Mouse (Mus musculus) liver, adult 2 months (tissue): Measurements from ENCODE around the gene Olfr331. TPM values are rescaled to one million over a fixed set of nuclear protein-coding genes. Genes with fewer than 3 reads are reported as not detected.

ENCODE experiments used
- DNase-seq: peaks from one replicate; pipeline ENCODE4 v3.0.0-alpha.2; 2011; ENCODE audit warnings: low read depth, low spot score; ENCODE audit errors: extremely low read depth
- H3K27ac ChIP-seq: fragments of 200-500 bp; replicated peaks from 2 replicates; pipeline ENCODE4 v1.5.1; 2012; ENCODE audit warnings: low read depth, mild to moderate bottlenecking, control low read depth, inconsistent platforms, low read length; ENCODE audit not compliant: insufficient read depth
- H3K27me3 ChIP-seq: fragments of 200-500 bp; 2 replicates; pipeline ENCODE4 v1.6.1; 2012; ENCODE audit warnings: mild to moderate bottlenecking, moderate library complexity, low read length, inconsistent platforms; ENCODE audit not compliant: control insufficient read depth, insufficient read depth
- H3K36me3 ChIP-seq: fragments of 200-500 bp; 2 replicates; pipeline ENCODE4 v1.6.1; 2012; ENCODE audit warnings: low read length, inconsistent platforms; ENCODE audit not compliant: control insufficient read depth, insufficient read depth
- H3K4me1 ChIP-seq: fragments of 200-500 bp; 2 replicates; pipeline ENCODE4 v1.6.1; 2011; ENCODE audit warnings: low read length; ENCODE audit not compliant: control insufficient read depth, insufficient read depth
- H3K4me3 ChIP-seq: fragments of 200-500 bp; 2 replicates; pipeline ENCODE4 v1.5.1; 2011; ENCODE audit warnings: low read depth, mild to moderate bottlenecking, control low read depth, low read length, moderate library complexity; ENCODE audit not compliant: insufficient read depth
- H3K79me2 ChIP-seq: fragments of 200-500 bp; 2 replicates; pipeline ENCODE4 v1.6.1; 2012; ENCODE audit warnings: inconsistent platforms, mild to moderate bottlenecking, low read length, moderate library complexity; ENCODE audit not compliant: control insufficient read depth, insufficient read depth
- H3K9ac ChIP-seq: fragments of 200-500 bp; 2 replicates; pipeline ENCODE4 v1.6.1; 2012; ENCODE audit warnings: low read depth, mild to moderate bottlenecking, control low read depth, inconsistent platforms, low read length
- CTCF ChIP-seq: fragments of 200-500 bp; IDR thresholded peaks from 2 replicates; pipeline ENCODE4 v1.5.1; 2011; ENCODE audit warnings: low read depth, low read length, control low read depth
- POLR2A ChIP-seq: fragments of 200-500 bp; IDR thresholded peaks from 2 replicates; pipeline ENCODE4 v1.6.1; 2011; ENCODE audit warnings: low read length, control low read depth; ENCODE audit not compliant: insufficient read depth; ENCODE audit errors: extremely low read depth
- WGBS: fragments of 180-500 bp; shearing (Covaris S2); methylation state at CpG from one replicate; pipeline ENCODE4 v1.1.7; 2018; 5-methylcytosine and 5-hydroxymethylcytosine counted together
- polyA plus RNA-seq: library from polyadenylated mRNA; depleted of rRNA; stranded (reverse); fragments of >200 nt; gene quantifications from 2 replicates; pipeline ENCODE4 v1.2.3, GENCODE M21; 2012; rRNA removed
- total RNA-seq: library from RNA; depleted of rRNA; stranded (reverse); fragments of >200 nt; gene quantifications from 2 replicates; pipeline ENCODE4 v1.2.3, GENCODE M21; 2014; rRNA removed

Gene Olfr331
- total and polyA plus RNA-seq, 2 experiments, result not detected

DNA sequence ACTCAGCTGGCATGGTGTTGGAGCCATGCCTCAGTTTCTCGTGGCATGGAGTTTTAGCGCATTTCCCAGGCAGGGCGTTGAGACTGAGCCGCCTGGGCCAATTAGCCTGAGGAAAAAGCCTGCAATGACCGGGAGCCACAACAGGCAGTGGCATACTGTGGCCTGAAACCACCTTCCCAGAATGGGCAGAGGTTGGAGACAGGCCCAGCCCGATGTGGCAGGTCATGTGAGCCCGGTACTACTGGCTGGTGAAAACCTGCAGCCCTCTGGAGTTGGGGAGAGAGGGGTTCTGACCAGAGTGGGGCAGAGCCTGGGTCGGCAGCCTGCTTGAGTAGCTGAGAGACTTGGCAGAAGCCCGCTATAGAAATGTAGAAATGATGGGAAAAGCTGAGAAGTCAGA is 3.6 kb downstream of the Olfr331 start:
- Histone ChIP-seq H3K79me2 (no peaks in the 10 kb centered on the region), H3K4me1 (no peaks in the 10 kb centered on the region), H3K27ac (no peak overlapping the region), H3K9ac (no peak overlapping the region), H3K4me3 (no peak overlapping the region), H3K36me3 (no peaks in the 10 kb centered on the region), H3K27me3 (no peaks in the 10 kb centered on the region)
- no peak for DNase-seq
- TF ChIP-seq POLR2A (no peak), CTCF (no peak)
- WGBS, result 87% methylated on average over 9 of the region's 9 CpGs

DNA sequence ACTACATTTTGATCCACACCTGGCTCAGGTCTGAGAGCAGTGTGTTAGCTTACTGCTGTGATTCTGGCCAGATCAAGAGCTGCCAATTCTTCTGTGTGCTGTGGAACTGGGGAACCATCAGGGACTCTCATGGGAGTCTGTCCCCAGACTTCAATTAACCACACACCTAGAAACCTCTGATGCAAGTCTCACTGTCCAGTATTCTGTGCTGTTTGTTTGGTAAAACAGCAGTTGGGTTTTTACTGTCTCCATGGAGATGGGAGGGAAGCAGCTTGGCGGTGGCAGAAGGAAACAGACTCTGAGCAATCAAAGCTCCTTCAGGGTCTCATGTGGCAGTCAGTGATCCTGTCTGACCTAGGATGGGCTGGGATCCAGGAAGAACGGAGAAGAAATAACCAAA is 9.9 kb downstream of the Olfr331 start, which contains the start of gene Olfr332:
Gene Olfr332, minus strand, starts transcription at position 101 of the 400 bp plus-strand sequence.
- Histone ChIP-seq H3K4me1 (no peaks in the 10 kb centered on the region), H3K27me3 (peaks cover 2% of the 10 kb centered on the region; the same call in 1 of the 2 replicates), H3K27ac (no peak within 1 kb of the TSS), H3K9ac (no peak within 1 kb of the TSS), H3K4me3 (no peak within 1 kb of the TSS), H3K79me2 (no peaks in the 10 kb centered on the region), H3K36me3 (no peaks in the 10 kb centered on the region)
- DNase-seq, result no peak
- 83% methylated on average over 2 of the region's 2 CpGs for WGBS
- TF ChIP-seq CTCF (no peak), POLR2A (no peak)

DNA sequence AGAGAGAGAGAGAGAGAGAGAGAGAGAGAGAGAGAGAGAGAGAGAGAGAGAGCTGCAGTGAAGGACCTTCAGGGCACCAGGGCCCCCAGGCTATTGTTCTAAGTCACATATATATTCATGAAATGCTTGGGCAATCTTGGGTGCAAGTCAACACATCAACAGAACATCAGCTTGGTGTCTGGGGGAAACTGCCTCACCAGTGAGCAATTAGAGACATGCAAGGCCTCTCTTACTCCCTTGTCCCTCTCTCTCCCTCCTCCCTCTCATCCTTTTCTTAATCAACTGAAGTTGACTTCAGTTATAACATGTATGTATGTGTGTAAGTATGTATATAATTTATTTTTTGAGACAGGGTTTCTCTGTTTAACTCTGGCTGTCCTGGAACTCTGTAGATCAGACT is 40.2 kb downstream of the Olfr331 start, which contains the start of gene Olfr30:
Gene Olfr30, minus strand, starts transcription at position 101 of the 400 bp plus-strand sequence.
- DNase-seq, result no peak
- Histone ChIP-seq H3K4me3 (no peak within 1 kb of the TSS), H3K36me3 (no peaks in the 10 kb centered on the region), H3K27me3 (no peaks in the 10 kb centered on the region), H3K4me1 (no peaks in the 10 kb centered on the region), H3K9ac (no peak within 1 kb of the TSS), H3K27ac (no peak within 1 kb of the TSS), H3K79me2 (no peaks in the 10 kb centered on the region)
- TF ChIP-seq POLR2A, result no peak
- no peak for TF ChIP-seq CTCF

DNA sequence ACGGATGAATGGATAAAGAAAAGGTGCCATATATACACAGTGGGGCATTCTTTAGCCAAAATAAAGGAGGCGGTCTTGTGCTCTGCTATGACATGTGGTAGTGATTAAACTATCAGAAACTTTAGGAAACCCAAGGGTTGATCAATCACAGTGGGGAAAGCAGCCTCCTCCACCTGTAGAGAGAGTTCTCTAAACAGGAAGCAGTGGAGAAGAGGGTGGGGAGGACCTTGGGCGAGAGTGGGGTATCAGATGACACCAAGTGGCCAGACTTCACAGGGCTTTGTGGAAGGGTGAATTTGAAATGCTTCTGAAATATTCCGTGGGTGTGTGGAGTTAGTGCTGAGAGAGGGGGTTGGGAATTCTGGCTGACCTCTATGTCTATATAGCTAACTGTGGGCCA is 48.8 kb downstream of the Olfr331 start:
- H3K79me2 ChIP-seq, result no peaks in the 10 kb centered on the region
- H3K36me3 ChIP-seq, result no peaks in the 10 kb centered on the region
- H3K9ac ChIP-seq, result no peak overlapping the region
- no peak overlapping the region for H3K4me3 ChIP-seq
- H3K4me1 ChIP-seq, result no peaks in the 10 kb centered on the region
- WGBS, result 60% methylated on average over 4 of the region's 4 CpGs
- no peak for DNase-seq
- H3K27me3 ChIP-seq, result no peaks in the 10 kb centered on the region
- H3K27ac ChIP-seq, result no peak overlapping the region
- TF ChIP-seq POLR2A (no peak), CTCF (no peak)

DNA sequence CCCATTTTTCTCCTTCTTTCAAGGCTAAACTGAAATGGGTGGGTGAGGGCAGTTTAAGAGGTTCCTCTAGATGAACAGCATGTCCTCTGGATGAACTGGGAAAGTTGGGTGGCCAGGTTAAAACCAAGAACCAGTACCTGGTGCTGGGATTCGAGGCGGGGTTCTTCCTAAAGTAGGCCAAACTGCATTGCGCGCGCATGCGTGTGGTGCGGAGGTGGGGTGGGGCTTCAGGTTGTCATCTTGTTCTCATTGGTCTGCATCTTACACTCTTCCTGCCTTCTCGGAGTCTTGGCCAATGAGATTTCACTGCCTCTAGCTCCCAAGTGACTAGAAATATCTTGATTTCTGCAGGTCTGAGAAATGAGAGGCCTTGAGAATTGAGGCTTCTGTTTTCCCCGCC is 49.6 kb downstream of the Olfr331 start, which contains the start of gene Lypd9:
Gene Lypd9, minus strand, starts transcription at position 165 of the 400 bp plus-strand sequence.
- Histone ChIP-seq H3K27me3 (no peaks in the 10 kb centered on the region), H3K4me1 (no peaks in the 10 kb centered on the region), H3K79me2 (no peaks in the 10 kb centered on the region), H3K36me3 (no peaks in the 10 kb centered on the region), H3K4me3 (no peak within 1 kb of the TSS), H3K27ac (no peak within 1 kb of the TSS), H3K9ac (no peak within 1 kb of the TSS)
- no peak for TF ChIP-seq POLR2A
- TF ChIP-seq CTCF, result no peak
- WGBS, result 91% methylated on average over 9 of the region's 9 CpGs
- DNase-seq, result no peak

Other genes starting within 250 kb of the Olfr331 start
- 0.07 TPM in 1 of 2 replicates, not detected in the other for gene 4930438A08Rik, start 227.8 kb downstream of the Olfr331 start, total RNA-seq
- gene 4930438A08Rik, start 227.8 kb downstream of the Olfr331 start, polyA plus RNA-seq, result not detected in 2 replicates
- 2.3 and 3.0 TPM in 2 replicates for gene Zfp692, start 195.5 kb downstream of the Olfr331 start, total RNA-seq
- 5.9 and 8.9 TPM in 2 replicates for gene Zfp692, start 195.5 kb downstream of the Olfr331 start, polyA plus RNA-seq
- 20.7 and 23.8 TPM in 2 replicates for gene Zfp672, start 172.2 kb downstream of the Olfr331 start, total RNA-seq
- gene Zfp672, start 172.2 kb downstream of the Olfr331 start, polyA plus RNA-seq, result 14.9 and 18.6 TPM in 2 replicates
- gene Sh3bp5l, start 171.8 kb downstream of the Olfr331 start, total RNA-seq, result 8.9 and 10.3 TPM in 2 replicates
- 15.8 and 19.6 TPM in 2 replicates for gene Sh3bp5l, start 171.8 kb downstream of the Olfr331 start, polyA plus RNA-seq
- not detected in 2 replicates for gene Lypd8, start 123.5 kb downstream of the Olfr331 start, total RNA-seq
- gene Lypd8, start 123.5 kb downstream of the Olfr331 start, polyA plus RNA-seq, result 2.6 and 4.0 TPM in 2 replicates
- gene 1810065E05Rik, start 81.5 kb downstream of the Olfr331 start, total RNA-seq, result not detected in 2 replicates
- 0.22 TPM in 1 of 2 replicates, not detected in the other for gene 1810065E05Rik, start 81.5 kb downstream of the Olfr331 start, polyA plus RNA-seq
- gene Gm12253, start 70.0 kb downstream of the Olfr331 start, total RNA-seq, result not detected in 2 replicates
- gene Gm12253, start 70.0 kb downstream of the Olfr331 start, polyA plus RNA-seq, result not detected in 2 replicates
- not detected in 2 replicates for gene Lypd9, start 49.6 kb downstream of the Olfr331 start, total RNA-seq
- not detected in 2 replicates for gene Lypd9, start 49.6 kb downstream of the Olfr331 start, polyA plus RNA-seq
- gene Olfr30, start 40.3 kb downstream of the Olfr331 start, total RNA-seq, result not detected in 2 replicates
- gene Olfr30, start 40.3 kb downstream of the Olfr331 start, polyA plus RNA-seq, result not detected in 2 replicates
- not detected in 2 replicates for gene Olfr332, start 10.0 kb downstream of the Olfr331 start, total RNA-seq
- not detected in 2 replicates for gene Olfr332, start 10.0 kb downstream of the Olfr331 start, polyA plus RNA-seq
- gene Olfr330, start 32.3 kb upstream of the Olfr331 start, total RNA-seq, result not detected in 2 replicates
- gene Olfr330, start 32.3 kb upstream of the Olfr331 start, polyA plus RNA-seq, result not detected in 2 replicates
- gene Olfr329-ps, start 43.9 kb upstream of the Olfr331 start, total RNA-seq, result not detected in 2 replicates
- gene Olfr329-ps, start 43.9 kb upstream of the Olfr331 start, polyA plus RNA-seq, result not detected in 2 replicates
- gene Olfr328, start 53.1 kb upstream of the Olfr331 start, total RNA-seq, result 0.07 TPM in 1 of 2 replicates, not detected in the other
- gene Olfr328, start 53.1 kb upstream of the Olfr331 start, polyA plus RNA-seq, result not detected in 2 replicates
- gene Olfr224, start 68.0 kb upstream of the Olfr331 start, total RNA-seq, result not detected in 2 replicates
- not detected in 2 replicates for gene Olfr224, start 68.0 kb upstream of the Olfr331 start, polyA plus RNA-seq
- gene Olfr325, start 75.2 kb upstream of the Olfr331 start, total RNA-seq, result not detected in 2 replicates
- gene Olfr325, start 75.2 kb upstream of the Olfr331 start, polyA plus RNA-seq, result not detected in 2 replicates
- not detected in 2 replicates for gene Olfr324, start 92.5 kb upstream of the Olfr331 start, total RNA-seq
- not detected in 2 replicates for gene Olfr324, start 92.5 kb upstream of the Olfr331 start, polyA plus RNA-seq
- 0.27 TPM in 1 of 2 replicates, not detected in the other for gene 2210407C18Rik, start 113.5 kb upstream of the Olfr331 start, total RNA-seq
- not detected in 2 replicates for gene 2210407C18Rik, start 113.5 kb upstream of the Olfr331 start, polyA plus RNA-seq
- gene Olfr323, start 127.9 kb upstream of the Olfr331 start, total RNA-seq, result not detected in 2 replicates
- gene Olfr323, start 127.9 kb upstream of the Olfr331 start, polyA plus RNA-seq, result not detected in 2 replicates
- gene Trim58, start 137.9 kb upstream of the Olfr331 start, total RNA-seq, result not detected in 2 replicates
- gene Trim58, start 137.9 kb upstream of the Olfr331 start, polyA plus RNA-seq, result not detected in 2 replicates
- not detected in 2 replicates for gene Olfr322, start 156.2 kb upstream of the Olfr331 start, total RNA-seq
- gene Olfr322, start 156.2 kb upstream of the Olfr331 start, polyA plus RNA-seq, result not detected in 2 replicates
- not detected in 2 replicates for gene Olfr320, start 178.5 kb upstream of the Olfr331 start, total RNA-seq
- not detected in 2 replicates for gene Olfr320, start 178.5 kb upstream of the Olfr331 start, polyA plus RNA-seq
- gene Olfr319, start 196.6 kb upstream of the Olfr331 start, total RNA-seq, result not detected in 2 replicates
- not detected in 2 replicates for gene Olfr319, start 196.6 kb upstream of the Olfr331 start, polyA plus RNA-seq
- not detected in 2 replicates for gene Olfr318, start 221.4 kb upstream of the Olfr331 start, total RNA-seq
- gene Olfr318, start 221.4 kb upstream of the Olfr331 start, polyA plus RNA-seq, result not detected in 2 replicates
- not detected in 2 replicates for gene Olfr317, start 236.6 kb upstream of the Olfr331 start, total RNA-seq
- gene Olfr317, start 236.6 kb upstream of the Olfr331 start, polyA plus RNA-seq, result not detected in 2 replicates